Mouse (Mus musculus) urinary bladder, postnatal 36 days (tissue): Measurements from ENCODE around the gene Xkr7.

ENCODE experiments used
- DNase-seq, 2 experiments: peaks; one replicate each; pipeline ENCODE4 v3.0.0; 2022; ENCODE audit warnings: low spot score in 2 of 2, mixed read lengths in 1 of 2

Xkr7 gene

GRCm38 (mm10) chr2:153031126-153032082 lies at the start of gene Xkr7:
Gene Xkr7, plus strand, starts transcription at chr2:153031852.
- DNase-seq, result no peak

DNA sequence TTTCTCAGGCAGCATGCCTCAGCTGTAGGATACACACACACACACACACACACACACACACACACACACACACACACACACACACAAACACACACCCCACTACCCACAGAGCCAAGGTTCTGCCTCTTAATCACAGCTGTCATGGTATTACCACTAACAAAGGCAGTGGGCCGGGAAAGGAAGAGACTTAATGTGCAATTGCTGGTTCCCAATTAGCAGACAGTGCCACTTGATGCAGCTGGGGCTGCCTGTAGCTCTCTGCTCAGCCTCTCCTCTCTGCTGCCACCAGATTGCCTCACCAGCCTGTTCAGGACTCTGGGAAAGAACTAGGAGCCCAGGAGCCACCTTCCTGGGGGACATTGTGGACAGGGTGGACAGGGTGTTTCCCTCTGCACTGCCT lies 46.1 kb upstream of the Xkr7 start:
- no peak for DNase-seq

DNA sequence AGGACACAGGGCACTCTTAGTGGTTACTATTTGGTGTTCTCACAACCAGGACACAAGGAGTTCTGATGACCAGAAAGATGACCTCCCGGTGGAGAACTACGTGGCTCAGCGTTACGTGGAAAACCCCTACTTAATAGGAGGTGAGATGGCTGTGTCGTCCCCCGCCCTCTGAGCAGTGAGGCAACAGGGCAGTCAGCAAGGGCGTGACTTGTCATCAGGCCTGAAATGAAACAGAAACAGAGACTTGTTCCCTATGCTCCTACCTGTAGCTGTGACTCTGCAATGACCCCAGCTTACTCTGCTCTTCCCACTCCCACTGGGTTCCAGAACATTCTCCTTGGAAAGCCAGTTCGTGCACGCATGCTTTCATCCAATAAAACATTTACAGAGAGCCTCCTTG lies 40.1 kb upstream of the Xkr7 start:
- no peak for DNase-seq

- no peak for DNase-seq
Observed at GRCm38 (mm10) chr2:152997046-152997445, 34.6 kb upstream of the Xkr7 start.

DNA sequence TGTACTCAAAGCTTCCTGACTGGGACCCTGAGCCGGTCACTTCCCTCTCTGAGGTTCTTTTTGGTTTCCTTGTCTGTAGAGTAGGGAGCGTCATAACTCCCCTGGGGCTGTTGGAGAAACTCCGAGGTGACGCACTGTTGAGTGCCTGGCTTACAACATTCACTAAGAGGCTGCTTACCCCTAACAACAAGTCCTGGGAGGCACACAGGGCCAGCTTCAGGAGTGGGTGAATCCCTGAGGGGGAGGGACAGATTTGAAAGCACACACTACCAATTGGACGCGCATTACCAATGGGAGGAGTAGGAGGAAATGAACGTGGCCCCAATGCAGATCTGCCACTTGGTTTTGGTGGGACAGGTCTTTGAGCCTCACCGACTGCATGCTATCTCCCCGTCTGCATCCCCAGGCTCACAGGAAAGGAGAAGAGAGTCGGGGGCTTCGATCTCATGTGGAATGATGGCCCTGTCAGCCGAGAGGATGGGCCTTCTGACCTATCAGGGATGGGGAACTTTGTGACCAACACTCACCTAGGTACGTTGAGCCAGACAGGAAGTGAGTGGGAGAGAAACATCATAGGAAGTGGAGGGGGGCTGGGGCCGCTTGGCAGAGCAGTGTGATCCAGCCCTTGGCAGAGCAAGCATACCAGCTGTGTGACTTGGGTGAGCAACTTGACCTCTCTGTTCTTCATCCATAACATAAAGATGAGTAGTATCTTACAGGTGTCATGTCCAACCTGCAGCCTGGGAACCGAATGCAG lies 29.0 kb upstream of the Xkr7 start:
- no peak for DNase-seq

DNA sequence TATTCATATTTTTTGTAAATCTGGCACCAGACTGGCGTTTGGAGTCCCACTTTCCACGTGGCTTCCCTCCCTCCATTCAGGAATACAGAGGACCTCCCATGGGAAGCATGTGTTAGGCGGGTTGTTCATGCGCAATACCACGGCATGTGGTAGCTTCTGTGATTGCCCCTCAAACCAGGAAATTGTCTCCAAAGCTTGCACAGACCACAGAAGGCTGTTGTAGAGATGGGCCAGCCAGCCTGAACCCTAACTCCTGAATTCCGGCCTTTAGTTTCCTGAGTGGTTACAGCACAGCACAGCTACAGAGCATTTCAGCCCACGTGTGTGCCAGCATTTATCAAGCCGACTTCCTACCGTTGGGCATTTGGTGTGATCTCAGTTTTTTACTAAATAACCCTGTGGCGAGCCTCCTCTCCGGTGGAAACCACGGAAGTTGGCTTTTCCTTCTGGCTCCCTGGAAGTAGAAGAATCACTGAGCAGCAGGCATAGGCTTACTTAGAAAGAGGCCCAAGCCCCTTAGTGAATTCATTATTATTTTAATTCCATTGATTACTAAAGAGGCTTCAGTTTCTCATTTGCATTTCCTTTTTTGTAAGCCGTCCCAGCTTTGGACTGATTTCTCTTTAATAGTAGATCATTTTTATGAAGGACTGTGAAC lies 27.8 kb upstream of the Xkr7 start:
- no peak for DNase-seq

GRCm38 (mm10) chr2:153005981-153006380 lies 25.7 kb upstream of the Xkr7 start:
- no peak for DNase-seq

DNA sequence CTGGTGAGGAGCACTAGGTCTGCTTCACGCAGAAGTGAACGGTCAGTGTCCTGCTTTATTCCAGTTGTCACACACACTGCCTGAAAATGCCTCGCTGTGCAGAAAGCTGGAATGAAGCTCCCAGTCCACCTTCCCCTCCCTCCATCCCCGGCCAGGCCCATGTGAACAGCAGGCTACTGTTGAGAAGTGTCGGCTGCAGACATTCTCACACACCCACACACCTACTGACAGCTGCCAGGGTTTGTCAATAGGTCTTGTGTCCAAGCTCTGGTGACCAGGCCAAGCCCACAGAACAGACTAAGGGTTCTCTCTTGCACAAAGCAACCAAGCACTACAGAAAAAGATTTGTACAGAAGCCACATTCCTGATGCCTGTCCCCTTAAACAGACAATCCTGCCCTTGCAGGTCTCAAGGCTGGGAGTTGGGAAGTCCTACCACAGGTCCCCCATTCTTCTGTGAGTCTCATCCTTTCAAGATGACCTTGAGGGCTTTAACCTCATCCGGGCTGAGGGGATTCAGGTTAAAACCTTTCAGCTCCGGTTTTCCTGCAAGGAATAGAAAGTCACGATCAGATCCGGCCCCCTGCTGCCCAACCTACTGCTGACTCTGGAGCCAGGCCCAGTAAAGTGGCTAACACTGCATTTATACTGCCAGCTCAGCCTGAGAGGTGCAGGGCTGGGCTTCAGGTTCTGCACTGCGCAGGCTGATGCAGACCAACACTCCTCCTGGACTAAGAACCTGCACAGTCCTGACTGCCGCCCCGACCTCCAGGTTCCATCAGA lies 22.3 kb upstream of the Xkr7 start:
- no peak for DNase-seq

DNA sequence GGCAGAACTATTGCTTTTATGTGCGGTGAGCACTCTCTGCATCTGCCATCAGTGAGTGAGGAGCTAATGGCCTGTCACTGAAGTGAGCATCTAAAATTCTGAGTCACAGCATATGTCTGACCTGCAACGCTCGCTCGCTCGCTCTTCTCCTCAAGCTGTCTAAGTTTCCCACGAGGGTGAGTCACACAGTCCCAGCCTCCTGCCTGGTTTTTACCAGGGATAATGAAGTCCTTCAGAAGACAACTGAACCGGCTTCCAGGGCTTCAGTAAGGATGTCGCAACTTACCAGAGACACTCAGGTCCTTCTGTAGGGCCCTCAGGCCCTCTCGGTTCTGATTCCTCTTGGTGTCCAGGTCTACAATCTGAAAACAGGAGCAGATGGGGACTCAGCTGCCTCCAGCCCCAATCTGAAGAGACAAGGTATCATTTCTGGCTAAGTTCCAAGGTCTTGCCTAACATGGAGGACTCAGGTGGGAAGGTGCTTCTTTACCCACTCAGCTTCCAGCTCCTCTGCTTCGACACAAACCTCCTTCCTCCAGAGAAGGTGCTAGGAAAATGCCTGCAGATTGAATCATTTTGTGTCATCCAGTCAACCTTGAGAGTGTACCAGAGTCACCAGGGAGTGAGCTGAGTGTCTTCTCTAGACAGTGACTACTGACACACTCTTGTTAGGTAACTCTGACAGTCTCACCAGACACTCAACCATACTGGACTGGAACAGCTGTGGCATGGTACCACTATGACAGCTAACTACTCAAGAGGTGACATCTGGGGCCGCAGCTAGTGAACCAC lies 17.7 kb upstream of the Xkr7 start:
- no peak for DNase-seq

DNA sequence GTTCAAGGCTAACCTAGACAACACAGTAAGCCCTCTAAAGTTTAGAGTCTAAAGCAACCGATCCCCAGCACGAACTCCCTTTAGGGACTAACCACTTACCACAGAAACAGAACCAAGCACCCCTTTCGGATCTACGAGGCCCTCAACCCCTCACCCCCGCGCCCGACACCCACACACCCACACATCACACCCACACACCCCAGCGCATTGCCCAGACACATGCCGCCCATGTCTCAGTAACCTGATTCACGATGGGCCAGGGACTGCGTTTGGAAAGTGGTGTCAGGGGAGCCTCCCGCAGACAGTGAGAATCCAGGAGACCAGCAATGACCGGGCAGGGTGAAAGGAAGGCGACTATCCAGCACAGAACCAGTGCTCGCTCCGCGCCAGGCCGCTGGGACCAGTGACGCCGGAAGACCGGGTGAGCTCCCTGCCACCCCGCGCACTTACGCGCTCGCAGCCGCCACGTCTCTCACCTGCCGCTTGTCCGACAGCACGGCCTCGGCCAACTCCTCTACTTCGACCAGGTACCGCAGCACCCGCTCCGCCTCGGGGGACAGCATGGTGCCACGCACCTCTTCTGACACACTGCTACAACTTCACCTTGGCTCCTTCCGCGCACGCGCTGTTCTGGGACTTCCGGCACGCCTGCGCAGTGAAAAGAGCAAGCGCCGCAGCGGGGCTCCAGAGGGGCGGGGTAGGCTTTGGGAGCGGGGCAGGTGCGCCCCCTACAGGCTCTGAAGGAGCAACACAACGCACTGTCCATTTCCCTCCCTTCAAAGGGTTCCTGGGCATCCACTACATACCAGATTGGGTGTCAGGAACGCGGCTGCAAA lies 16.7 kb upstream of the Xkr7 start, which contains the start of gene Pdrg1:
TSS of gene Pdrg1 (minus strand) at position 670 of the 836 bp plus-strand sequence.
- DNase-seq, result peak; percentile 90 to 95

- no peak for DNase-seq
Observed at GRCm38 (mm10) chr2:153015804-153016203, 15.8 kb upstream of the Xkr7 start.

GRCm38 (mm10) chr2:153016786-153017185 lies 14.9 kb upstream of the Xkr7 start:
- no peak for DNase-seq

GRCm38 (mm10) chr2:153019355-153019754 lies 12.3 kb upstream of the Xkr7 start:
- no peak for DNase-seq

GRCm38 (mm10) chr2:153021163-153021562 lies 10.5 kb upstream of the Xkr7 start:
- no peak for DNase-seq

- DNase-seq, result no peak
Observed at GRCm38 (mm10) chr2:153022855-153023254, 8.8 kb upstream of the Xkr7 start.

GRCm38 (mm10) chr2:153026052-153026451 lies 5.6 kb upstream of the Xkr7 start:
- no peak for DNase-seq

GRCm38 (mm10) chr2:153027501-153027900 lies 4.2 kb upstream of the Xkr7 start:
- no peak for DNase-seq

GRCm38 (mm10) chr2:153030422-153030821 lies 1.2 kb upstream of the Xkr7 start:
- DNase-seq, result no peak

DNA sequence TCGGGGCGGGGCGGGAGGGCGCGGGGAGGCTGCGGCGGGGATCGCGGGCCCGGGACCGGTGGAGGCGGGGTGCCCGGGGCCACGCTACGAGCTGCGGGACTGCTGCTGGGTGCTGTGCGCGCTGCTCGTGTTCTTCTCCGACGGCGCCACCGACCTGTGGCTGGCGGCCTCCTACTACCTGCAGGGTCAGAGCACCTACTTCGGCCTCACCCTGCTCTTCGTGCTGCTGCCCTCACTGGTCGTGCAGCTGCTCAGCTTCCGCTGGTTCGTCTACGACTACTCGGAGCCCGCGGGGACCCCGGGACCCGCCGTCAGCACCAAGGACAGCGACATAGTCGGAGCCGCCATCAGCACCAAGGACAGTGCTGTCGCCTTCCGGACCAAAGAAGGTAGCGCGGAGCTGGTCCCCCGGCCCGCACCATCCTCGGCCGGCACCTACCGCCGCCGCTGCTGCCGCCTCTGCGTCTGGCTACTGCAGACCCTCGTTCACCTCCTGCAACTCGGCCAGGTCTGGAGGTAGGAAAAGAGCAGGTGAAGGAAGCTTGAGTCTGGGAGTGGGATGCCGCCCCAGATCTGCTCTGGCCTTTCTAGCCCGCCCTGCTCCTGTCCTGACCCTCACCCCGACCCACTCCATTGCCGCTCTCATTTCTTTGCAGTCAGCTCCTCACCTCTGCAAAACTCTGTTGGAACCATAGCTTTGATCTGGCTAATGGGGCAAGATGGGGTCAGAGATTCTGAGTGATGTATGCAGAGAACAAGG lies 611 bp downstream of the Xkr7 start:
- DNase-seq, result peak; percentile 49 to 61
